Mouse (Mus musculus) lung, embryonic 15.5 days (tissue): ENCODE data around the gene Trip6. TPM values are rescaled to one million over a fixed set of nuclear protein-coding genes. Genes with fewer than 3 reads are reported as not detected.

Source experiments
- ATAC-seq: fragments of 200-750 bp; cut with Nextera tagmentation; 2 replicates; pipeline ENCODE4 v1.8.0; 2017; ENCODE audit warnings: moderate number of reproducible peaks, borderline replicate concordance; ENCODE audit not compliant: low FRiP score, low TSS enrichment; ENCODE audit errors: extremely low read depth
- H3K27ac ChIP-seq: fragments of 300-500 bp; sonication (generic); 2 replicates; pipeline ENCODE4 v1.5.1; 2015; ENCODE audit warnings: moderate library complexity, mild to moderate bottlenecking, inconsistent platforms
- H3K27me3 ChIP-seq: fragments of 300-500 bp; sonication (generic); 2 replicates; pipeline ENCODE4 v1.6.1; 2015; ENCODE audit warnings: inconsistent platforms
- H3K36me3 ChIP-seq: fragments of 300-500 bp; sonication (generic); 2 replicates; pipeline ENCODE4 v1.6.1; 2015; ENCODE audit warnings: inconsistent platforms
- H3K4me1 ChIP-seq: fragments of 300-500 bp; sonication (generic); 2 replicates; pipeline ENCODE4 v1.6.1; 2015; ENCODE audit warnings: inconsistent platforms
- H3K4me2 ChIP-seq: fragments of 300-500 bp; sonication (generic); 2 replicates; pipeline ENCODE4 v1.6.1; 2015; ENCODE audit warnings: inconsistent platforms, mild to moderate bottlenecking, moderate library complexity
- H3K4me3 ChIP-seq: fragments of 300-500 bp; sonication (generic); 2 replicates; pipeline ENCODE4 v1.5.1; 2015; ENCODE audit warnings: mild to moderate bottlenecking, inconsistent platforms
- H3K9ac ChIP-seq: fragments of 300-500 bp; sonication (generic); 2 replicates; pipeline ENCODE4 v1.6.1; 2015; ENCODE audit warnings: inconsistent platforms
- H3K9me3 ChIP-seq: fragments of 300-500 bp; sonication (generic); 2 replicates; pipeline ENCODE4 v1.6.1; 2016; ENCODE audit warnings: inconsistent platforms
- WGBS: fragments of 180-500 bp; shearing (Covaris S2); methylation state at CpG from one replicate; pipeline ENCODE4 v1.1.7; 2015; 5-methylcytosine and 5-hydroxymethylcytosine counted together
- polyA plus RNA-seq: library from polyadenylated mRNA; unstranded; fragments of >200 nt; fragmentation: Nextera tagmentation; extraction: Ambion mirVana; gene quantifications from 2 replicates; pipeline ENCODE4 v1.2.1, GENCODE M21; 2015

The Trip6 gene
- polyA plus RNA-seq, 1 experiment from 2014 or later, result 96.3 TPM

DNA sequence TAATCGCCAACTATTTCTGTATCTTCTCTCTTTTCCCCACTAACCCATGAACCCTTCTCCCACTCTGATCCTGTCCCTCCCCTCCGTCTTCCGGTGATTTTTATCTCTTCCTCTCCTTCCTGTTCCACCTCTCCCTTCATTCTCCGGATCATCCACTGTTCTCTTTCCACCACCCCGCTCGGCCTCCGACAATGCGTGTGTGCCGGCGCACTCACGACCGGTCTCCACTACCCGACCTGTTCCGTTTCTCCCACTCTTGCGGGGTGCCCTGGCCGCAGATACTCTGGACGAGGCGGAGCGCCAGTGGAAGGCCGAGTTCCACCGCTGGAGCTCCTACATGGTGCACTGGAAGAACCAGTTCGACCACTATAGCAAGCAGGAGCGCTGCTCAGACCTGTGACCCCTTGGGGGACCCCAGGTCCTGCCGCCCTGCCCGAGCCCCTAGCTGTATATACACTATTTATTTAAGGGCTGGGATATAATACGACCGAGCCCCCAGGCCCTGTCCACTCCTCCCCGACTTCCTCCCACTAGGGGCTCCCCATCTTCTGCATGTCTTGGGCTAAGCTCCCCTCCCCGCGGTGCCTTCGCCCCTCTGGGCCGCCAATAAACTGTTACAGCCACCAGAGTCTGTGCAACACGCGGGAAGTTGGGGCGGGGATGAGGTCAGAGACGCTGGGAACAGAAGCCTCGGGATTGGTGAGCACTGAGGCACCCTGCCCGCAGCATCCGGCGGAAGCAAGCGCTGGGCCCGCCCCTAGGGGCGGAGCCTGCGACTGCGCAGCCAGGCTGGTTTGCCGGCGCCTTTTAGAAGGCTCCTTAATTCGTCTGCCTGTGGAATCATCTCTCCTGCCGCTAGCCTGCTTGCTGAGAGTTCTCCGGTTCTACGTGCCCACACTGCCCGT is 20.1 kb downstream of the Trip6 start, which contains the start of gene Ufsp1:
TSS of gene Ufsp1 (plus strand) at position 791 of the 905 bp plus-strand sequence.
- under 1% methylated on average over 52 of the region's 52 CpGs for WGBS
- Histone ChIP-seq H3K4me3 (peak within 1 kb of the TSS; percentile 57), H3K27me3 (peaks cover 20% of the 10 kb centered on the region), H3K36me3 (peaks cover 42% of the 10 kb centered on the region), H3K27ac (peak within 1 kb of the TSS; percentile 97), H3K4me2 (peak within 1 kb of the TSS; percentile 98), H3K4me1 (peaks cover 19% of the 10 kb centered on the region), H3K9me3 (no peaks in the 10 kb centered on the region), H3K9ac (peak within 1 kb of the TSS; percentile 69)
- ATAC-seq, result peak; percentile 92

DNA sequence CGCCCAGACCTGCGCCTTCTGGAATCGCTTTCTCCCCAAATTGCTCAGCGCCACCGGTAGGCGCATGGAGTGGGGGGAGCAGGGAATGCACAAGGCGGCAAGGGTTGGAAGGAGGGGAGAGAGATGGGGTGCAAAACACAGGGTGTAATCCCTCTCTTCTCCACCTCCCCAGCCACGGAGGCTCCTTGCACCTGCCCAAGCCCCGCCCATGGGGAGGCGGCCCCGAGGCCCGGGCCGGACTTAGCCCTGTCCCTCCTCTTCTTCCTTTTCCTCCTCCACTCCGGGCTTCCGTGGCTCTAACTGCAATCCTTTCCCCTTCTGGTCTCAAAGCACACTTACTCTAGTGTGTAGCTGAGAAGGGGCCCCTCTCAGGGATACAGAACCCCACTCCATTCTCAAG is 20.9 kb downstream of the Trip6 start:
- peaks cover 25% of the 10 kb centered on the region for H3K4me1 ChIP-seq

DNA sequence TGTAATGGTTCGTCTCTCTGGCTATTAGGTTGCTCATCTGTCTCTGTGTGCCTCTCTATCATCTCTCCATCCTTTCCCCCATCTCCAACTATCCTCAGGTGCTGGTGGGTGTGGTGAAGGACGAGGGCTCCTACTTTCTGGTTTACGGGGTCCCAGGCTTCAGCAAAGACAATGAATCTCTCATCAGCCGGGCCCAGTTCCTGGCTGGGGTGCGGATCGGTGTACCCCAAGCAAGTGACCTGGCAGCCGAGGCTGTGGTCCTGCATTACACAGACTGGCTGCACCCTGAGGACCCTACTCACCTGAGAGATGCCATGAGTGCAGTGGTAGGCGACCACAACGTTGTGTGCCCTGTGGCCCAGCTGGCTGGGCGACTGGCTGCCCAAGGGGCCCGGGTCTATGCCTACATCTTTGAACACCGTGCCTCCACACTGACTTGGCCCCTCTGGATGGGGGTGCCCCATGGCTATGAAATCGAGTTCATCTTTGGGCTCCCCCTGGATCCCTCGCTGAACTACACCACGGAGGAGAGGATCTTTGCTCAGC is 22.8 kb downstream of the Trip6 start:
- ATAC-seq, result no peak
- Histone ChIP-seq H3K4me3 (no peak overlapping the region), H3K4me2 (no peak overlapping the region), H3K4me1 (peaks cover 40% of the 10 kb centered on the region), H3K9ac (no peak overlapping the region), H3K27ac (no peak overlapping the region), H3K27me3 (peaks cover 41% of the 10 kb centered on the region), H3K9me3 (no peaks in the 10 kb centered on the region), H3K36me3 (peaks cover 16% of the 10 kb centered on the region)
- WGBS, result 72% methylated on average over 15 of the region's 15 CpGs

More for the DNA sequence above, 20.9 kb downstream of the Trip6 start:
- peaks cover 34% of the 10 kb centered on the region for H3K36me3 ChIP-seq
- WGBS, result 0% methylated on average over 15 of the region's 15 CpGs
- H3K4me2 ChIP-seq, result peak overlapping the region; percentile 98
- H3K9ac ChIP-seq, result peak overlapping the region; percentile 69
- no peaks in the 10 kb centered on the region for H3K9me3 ChIP-seq
- ATAC-seq, result peak; percentile 17; the same call in 1 of the 2 replicates
- peaks cover 27% of the 10 kb centered on the region for H3K27me3 ChIP-seq
- H3K27ac ChIP-seq, result peak overlapping the region; percentile 97
- H3K4me3 ChIP-seq, result peak overlapping the region; percentile 57

DNA sequence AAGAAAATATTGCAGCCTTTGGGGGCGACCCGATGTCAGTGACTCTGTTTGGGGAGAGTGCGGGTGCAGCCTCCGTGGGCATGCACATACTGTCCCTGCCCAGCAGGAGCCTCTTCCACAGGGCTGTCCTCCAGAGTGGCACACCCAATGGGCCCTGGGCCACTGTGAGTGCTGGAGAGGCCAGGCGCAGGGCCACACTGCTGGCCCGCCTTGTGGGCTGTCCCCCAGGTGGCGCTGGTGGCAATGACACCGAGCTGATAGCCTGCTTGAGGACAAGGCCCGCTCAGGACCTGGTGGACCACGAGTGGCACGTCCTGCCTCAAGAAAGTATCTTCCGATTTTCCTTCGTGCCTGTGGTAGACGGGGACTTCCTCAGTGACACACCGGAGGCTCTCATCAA is 23.5 kb downstream of the Trip6 start:
- H3K27me3 ChIP-seq, result peaks cover 44% of the 10 kb centered on the region
- H3K4me3 ChIP-seq, result no peak overlapping the region
- H3K36me3 ChIP-seq, result peaks cover 8% of the 10 kb centered on the region
- no peak overlapping the region for H3K27ac ChIP-seq
- no peak overlapping the region for H3K4me2 ChIP-seq
- no peaks in the 10 kb centered on the region for H3K9me3 ChIP-seq
- WGBS, result 20% methylated on average over 15 of the region's 15 CpGs
- ATAC-seq, result no peak
- no peak overlapping the region for H3K9ac ChIP-seq
- peaks cover 40% of the 10 kb centered on the region for H3K4me1 ChIP-seq

DNA sequence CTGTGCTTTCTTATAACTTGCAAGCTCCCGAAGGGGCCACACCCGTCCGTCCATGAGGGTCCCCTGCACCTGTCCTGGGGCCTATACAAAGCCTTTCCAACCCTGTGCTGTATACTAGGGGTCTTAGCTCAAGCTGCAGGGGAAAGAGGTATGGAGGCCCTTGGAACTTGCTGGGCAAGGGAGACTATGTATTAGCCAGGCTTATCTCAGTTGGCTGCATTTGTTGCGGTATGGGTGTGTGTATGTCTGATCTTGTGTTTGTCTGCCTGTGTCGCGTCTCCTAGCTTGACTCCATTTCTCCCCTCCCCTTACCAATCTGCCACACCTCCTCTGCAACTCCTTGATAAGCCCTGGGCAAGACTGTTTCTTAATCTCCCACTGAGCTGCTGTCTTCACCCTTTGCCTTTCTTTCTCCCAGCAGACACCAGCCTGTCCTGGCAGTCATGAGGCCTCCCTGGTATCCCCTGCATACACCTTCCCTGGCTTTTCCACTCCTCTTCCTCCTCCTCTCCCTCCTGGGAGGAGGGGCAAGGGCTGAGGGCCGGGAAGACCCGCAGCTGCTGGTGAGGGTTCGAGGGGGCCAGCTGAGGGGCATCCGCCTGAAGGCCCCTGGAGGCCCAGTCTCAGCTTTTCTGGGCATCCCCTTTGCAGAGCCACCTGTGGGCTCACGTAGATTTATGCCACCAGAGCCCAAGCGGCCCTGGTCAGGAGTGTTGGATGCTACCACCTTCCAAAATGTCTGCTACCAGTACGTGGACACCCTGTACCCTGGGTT is 24.4 kb downstream of the Trip6 start:
- 51% methylated on average over 13 of the region's 13 CpGs for WGBS
- Histone ChIP-seq H3K4me1 (peaks cover 33% of the 10 kb centered on the region), H3K9ac (no peak overlapping the region), H3K27ac (no peak overlapping the region), H3K27me3 (peaks cover 44% of the 10 kb centered on the region), H3K36me3 (no peaks in the 10 kb centered on the region), H3K4me3 (peak overlapping the region; percentile 38; the same call in 1 of the 2 replicates), H3K9me3 (no peaks in the 10 kb centered on the region), H3K4me2 (peak overlapping the region; percentile 78; the same call in 1 of the 2 replicates)
- ATAC-seq, result no peak

DNA sequence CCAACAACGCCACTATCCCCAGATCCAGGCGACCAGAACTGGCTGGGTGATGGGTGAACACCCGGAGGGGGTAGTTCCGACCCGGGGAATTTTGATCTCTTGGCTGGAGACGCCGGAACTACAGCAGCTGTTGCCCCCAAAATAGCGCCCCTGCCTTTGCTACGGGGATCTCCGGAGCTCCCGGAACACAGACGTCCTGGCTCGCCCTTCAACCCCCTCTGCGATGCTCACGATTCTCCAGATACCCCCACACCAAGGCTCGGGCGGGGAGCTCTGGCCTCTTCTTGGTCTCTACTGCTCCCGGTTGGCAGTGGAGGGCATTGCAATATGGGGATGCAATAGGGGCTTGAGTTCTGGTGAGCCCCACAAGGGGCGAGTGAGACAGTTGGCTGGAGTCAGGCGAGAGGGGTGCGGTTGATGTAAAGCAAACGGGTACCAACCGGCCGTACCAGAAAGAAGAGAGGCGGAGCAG is 25.2 kb downstream of the Trip6 start:
- Histone ChIP-seq H3K27me3 (peaks cover 44% of the 10 kb centered on the region), H3K27ac (no peak overlapping the region), H3K4me1 (peaks cover 31% of the 10 kb centered on the region), H3K4me2 (peak overlapping the region; percentile 78), H3K9me3 (no peaks in the 10 kb centered on the region), H3K36me3 (no peaks in the 10 kb centered on the region), H3K4me3 (peak overlapping the region; percentile 38), H3K9ac (0 out of 2 replicates have a peak overlapping the region, but pooled peaks have one; percentile 4)
- no peak; the same call in 1 of the 2 replicates for ATAC-seq
- WGBS, result 5% methylated on average over 25 of the region's 25 CpGs

DNA sequence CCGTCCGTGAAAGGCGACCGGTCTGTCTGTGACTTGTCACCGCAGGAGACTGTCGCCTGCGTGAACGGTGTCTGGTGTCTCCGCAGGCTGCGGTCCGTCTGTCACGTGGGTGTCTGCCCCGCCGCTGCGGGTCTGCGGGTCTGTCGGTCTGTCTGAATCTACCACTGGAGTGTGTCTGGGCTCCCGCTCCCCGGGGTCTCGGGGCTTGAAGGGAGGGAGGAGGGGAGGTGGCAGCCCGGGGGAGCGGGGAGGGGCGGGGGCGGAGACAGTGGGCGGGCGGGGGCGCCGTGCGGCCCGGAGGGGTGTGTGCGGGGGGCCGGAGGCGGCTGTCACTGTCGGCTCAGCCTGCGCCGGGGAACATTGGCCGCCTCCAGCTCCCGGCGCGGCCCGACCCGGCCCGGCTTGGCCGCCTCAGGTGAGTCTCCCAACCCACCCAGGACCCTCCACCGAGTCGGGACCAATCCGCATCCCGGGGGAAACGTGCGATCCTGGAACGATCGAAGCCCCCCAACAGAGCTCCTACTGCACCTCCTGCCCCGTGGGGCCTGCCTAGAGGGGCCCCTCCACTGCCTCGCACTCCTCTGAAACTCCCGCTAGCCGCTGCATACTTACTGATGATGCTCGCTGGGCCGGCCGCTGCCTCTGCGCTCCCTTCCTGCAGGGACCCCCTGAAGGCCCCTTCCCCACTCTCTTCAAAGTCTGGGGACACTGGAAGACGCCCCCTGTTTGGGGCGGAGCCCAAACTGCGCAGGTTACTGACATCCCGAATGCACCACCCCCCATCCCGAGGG is 26.1 kb downstream of the Trip6 start:
- ATAC-seq, result no peak
- under 1% methylated on average over 54 of the region's 65 CpGs for WGBS
- Histone ChIP-seq H3K9ac (peak overlapping the region; percentile 31; the same call in 1 of the 2 replicates), H3K27ac (no peak overlapping the region), H3K9me3 (no peaks in the 10 kb centered on the region), H3K4me2 (peak overlapping the region; percentile 78), H3K4me3 (peak overlapping the region; percentile 38), H3K4me1 (peaks cover 29% of the 10 kb centered on the region), H3K36me3 (no peaks in the 10 kb centered on the region), H3K27me3 (peaks cover 44% of the 10 kb centered on the region)

DNA sequence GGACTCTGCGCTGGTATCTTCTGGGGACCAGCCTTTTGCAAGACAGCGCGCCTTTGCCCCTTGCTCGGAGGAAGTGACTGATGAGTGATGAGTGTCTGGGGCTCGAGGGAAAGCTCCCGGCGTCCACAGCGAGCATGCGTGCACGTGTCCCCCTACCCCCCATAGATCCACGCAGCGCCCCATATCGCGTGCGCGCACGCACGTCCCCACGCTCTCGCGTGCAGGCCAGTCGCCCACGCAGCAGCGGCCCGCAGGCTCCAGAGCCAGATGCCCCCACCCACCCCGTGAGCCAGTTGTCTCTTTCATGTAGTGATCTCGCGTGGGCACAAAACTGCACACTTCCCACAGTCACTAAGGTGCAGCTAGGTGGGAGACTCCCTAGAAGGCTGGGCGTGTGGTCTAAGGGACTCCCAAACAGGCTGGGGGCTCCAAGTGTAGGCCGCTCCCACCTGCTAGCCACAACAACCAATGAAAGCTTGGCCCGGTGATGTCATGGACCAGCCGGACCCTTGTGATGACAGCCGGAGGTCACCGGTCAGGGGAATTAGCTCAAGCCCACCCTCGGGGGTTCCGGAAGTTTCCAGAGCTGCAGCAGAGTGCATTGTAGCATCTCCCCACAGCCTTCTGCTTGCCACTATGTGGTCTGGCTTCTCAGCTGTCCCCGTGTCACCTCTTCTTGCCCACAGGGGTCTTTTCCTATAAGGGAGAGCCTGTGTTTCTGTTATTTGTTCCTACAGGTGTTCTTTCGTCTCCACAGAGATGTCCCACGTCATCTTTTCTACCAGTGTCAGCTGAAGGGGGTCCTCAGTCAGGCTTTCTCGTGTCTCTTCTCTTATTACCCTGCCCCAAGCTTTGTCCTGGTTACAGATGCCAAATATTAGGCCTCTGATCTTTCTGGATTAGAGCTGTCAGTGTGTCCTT is 26.9 kb downstream of the Trip6 start, which contains the start of gene Ache:
TSS of gene Ache (plus strand) at position 488 of the 921 bp plus-strand sequence.
- peaks cover 25% of the 10 kb centered on the region for H3K4me1 ChIP-seq
- no peaks in the 10 kb centered on the region for H3K36me3 ChIP-seq
- H3K9ac ChIP-seq, result peak within 1 kb of the TSS; percentile 31; the same call in 1 of the 2 replicates
- no peak within 1 kb of the TSS for H3K27ac ChIP-seq
- peak within 1 kb of the TSS; percentile 78 for H3K4me2 ChIP-seq
- no peaks in the 10 kb centered on the region for H3K9me3 ChIP-seq
- H3K27me3 ChIP-seq, result peaks cover 44% of the 10 kb centered on the region
- 3% methylated on average over 40 of the region's 40 CpGs for WGBS
- peak within 1 kb of the TSS; percentile 38 for H3K4me3 ChIP-seq
- peak; percentile 39; the same call in 1 of the 2 replicates for ATAC-seq

DNA sequence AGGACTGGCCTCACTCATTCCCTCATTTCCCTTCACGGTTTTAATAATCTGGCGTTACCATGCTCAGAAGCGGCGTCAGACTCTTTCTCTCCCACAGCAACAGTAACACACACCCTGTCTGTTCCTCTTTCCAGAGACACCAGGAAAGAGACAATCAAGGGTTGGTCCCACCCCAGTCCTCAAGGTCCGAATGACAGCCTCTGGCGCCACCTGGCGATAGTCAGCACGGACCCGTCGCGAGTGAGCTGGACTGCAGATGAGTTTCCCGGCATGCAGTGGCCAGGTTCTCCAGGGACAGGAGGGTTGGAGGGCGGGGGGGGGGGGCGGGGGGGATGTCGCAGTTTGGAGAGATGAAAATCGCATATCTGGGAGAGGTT is 27.6 kb downstream of the Trip6 start:
- Histone ChIP-seq H3K4me3 (peak overlapping the region; percentile 38), H3K36me3 (no peaks in the 10 kb centered on the region), H3K27me3 (peaks cover 44% of the 10 kb centered on the region), H3K9ac (0 out of 2 replicates have a peak overlapping the region, but pooled peaks have one; percentile 4), H3K4me1 (peaks cover 25% of the 10 kb centered on the region), H3K27ac (no peak overlapping the region), H3K4me2 (peak overlapping the region; percentile 78), H3K9me3 (no peaks in the 10 kb centered on the region)
- peak; percentile 33; the same call in 1 of the 2 replicates for ATAC-seq
- WGBS, result 1% methylated on average over 16 of the region's 16 CpGs

DNA sequence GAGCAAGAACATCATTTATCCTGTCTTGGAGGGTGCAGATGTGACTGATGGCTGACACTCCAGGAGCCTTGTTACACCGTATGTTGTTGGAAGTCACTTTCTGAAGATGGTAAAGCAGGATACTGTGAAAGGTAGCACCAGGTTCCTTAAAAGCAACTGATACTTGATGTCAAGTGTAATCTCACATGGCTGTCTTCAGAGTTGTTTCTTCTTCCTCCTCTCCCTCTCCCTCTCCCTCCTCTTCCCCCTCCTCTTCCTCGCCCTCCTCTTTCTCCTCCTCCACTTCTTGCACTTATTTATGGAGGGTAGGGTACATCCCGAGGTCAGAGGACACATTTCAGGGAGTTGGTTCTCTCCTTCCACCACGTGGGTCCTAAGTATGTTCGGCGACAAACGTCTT is 28.2 kb downstream of the Trip6 start:
- no peak overlapping the region for H3K27ac ChIP-seq
- H3K36me3 ChIP-seq, result no peaks in the 10 kb centered on the region
- peaks cover 25% of the 10 kb centered on the region for H3K4me1 ChIP-seq
- H3K9ac ChIP-seq, result no peak overlapping the region
- no peaks in the 10 kb centered on the region for H3K9me3 ChIP-seq
- H3K4me3 ChIP-seq, result no peak overlapping the region
- WGBS, result 24% methylated on average over 7 of the region's 7 CpGs
- peaks cover 40% of the 10 kb centered on the region for H3K27me3 ChIP-seq
- H3K4me2 ChIP-seq, result no peak overlapping the region
- no peak for ATAC-seq
